Mouse (Mus musculus) limb, embryonic 13.5 days (tissue): ENCODE measurements around the gene Klf6. TPM values are rescaled to one million over a fixed set of nuclear protein-coding genes. Genes with fewer than 3 reads are reported as not detected.
A peak's percentile ranks its signal among the peaks of the same experiment; 100 is the strongest.

Experiments used
- ATAC-seq: fragments of 200-750 bp; cut with Nextera tagmentation; 2 replicates; pipeline ENCODE4 v1.8.0; 2017; ENCODE audit warnings: low read depth, moderate number of reproducible peaks, moderate TSS enrichment; ENCODE audit not compliant: low FRiP score
- H3K27ac ChIP-seq: fragments of 300-500 bp; sonication (generic); 2 replicates; pipeline ENCODE4 v1.5.1; 2015; ENCODE audit warnings: inconsistent platforms, mild to moderate bottlenecking, moderate library complexity
- H3K27me3 ChIP-seq: fragments of 300-500 bp; sonication (generic); 2 replicates; pipeline ENCODE4 v1.6.1; 2015; ENCODE audit warnings: mild to moderate bottlenecking, inconsistent platforms
- H3K36me3 ChIP-seq: fragments of 300-500 bp; sonication (generic); 2 replicates; pipeline ENCODE4 v1.6.1; 2015; ENCODE audit warnings: inconsistent platforms, mild to moderate bottlenecking, moderate library complexity
- H3K4me1 ChIP-seq: fragments of 300-500 bp; sonication (generic); 2 replicates; pipeline ENCODE4 v1.6.1; 2015; ENCODE audit warnings: inconsistent platforms
- H3K4me2 ChIP-seq: fragments of 300-500 bp; sonication (generic); replicated peaks from 2 replicates; pipeline ENCODE4 v1.6.1; 2015; ENCODE audit warnings: inconsistent platforms, mild to moderate bottlenecking, moderate library complexity
- H3K4me3 ChIP-seq: fragments of 300-500 bp; sonication (generic); 2 replicates; pipeline ENCODE4 v1.5.1; 2015; ENCODE audit warnings: moderate library complexity, mild to moderate bottlenecking, inconsistent platforms
- H3K9ac ChIP-seq: fragments of 300-500 bp; sonication (generic); 2 replicates; pipeline ENCODE4 v1.6.1; 2015; ENCODE audit warnings: mild to moderate bottlenecking, inconsistent platforms
- H3K9me3 ChIP-seq: fragments of 300-500 bp; sonication (generic); 2 replicates; pipeline ENCODE4 v1.6.1; 2016; ENCODE audit warnings: inconsistent platforms
- WGBS: fragments of 180-500 bp; shearing (Covaris S2); methylation state at CpG from one replicate; pipeline ENCODE4 v1.1.7; 2015; 5-methylcytosine and 5-hydroxymethylcytosine counted together
- polyA plus RNA-seq: library from polyadenylated mRNA; unstranded; fragments of >200 nt; fragmentation: Nextera tagmentation; extraction: Ambion mirVana; gene quantifications from 2 replicates; pipeline ENCODE4 v1.2.1, GENCODE M21; 2015

Gene Klf6
- polyA plus RNA-seq, 1 experiment from 2014 or later, result 79.0 TPM

DNA sequence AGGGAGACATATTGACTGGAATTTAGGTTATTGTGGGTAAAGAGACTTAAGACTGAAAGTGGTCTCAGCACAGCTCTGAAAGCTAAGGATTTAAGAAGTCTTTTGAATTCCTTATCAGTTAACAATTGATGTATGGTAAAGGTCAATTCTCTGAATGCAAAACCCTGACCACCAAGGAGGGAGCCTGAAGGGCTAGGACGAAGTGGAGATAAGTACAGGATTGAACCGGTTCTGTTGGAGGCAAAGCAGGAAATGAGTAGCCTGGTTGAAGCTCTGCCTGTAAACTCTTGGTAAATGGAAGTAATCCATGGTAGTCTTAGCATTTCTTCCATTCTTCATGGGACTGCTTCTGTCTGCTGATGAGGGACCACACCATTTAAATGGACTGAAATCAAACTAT is 17.5 kb upstream of the Klf6 start:
- no peaks in the 10 kb centered on the region for H3K9me3 ChIP-seq
- no peaks in the 10 kb centered on the region for H3K36me3 ChIP-seq
- H3K4me1 ChIP-seq, result no peaks in the 10 kb centered on the region; the same call in 1 of the 2 replicates
- ATAC-seq, result no peak
- no peak overlapping the region for H3K4me3 ChIP-seq
- no peak overlapping the region for H3K4me2 ChIP-seq
- no peak overlapping the region for H3K27ac ChIP-seq
- no peak overlapping the region for H3K9ac ChIP-seq
- no peaks in the 10 kb centered on the region for H3K27me3 ChIP-seq
- 56% methylated on average over 2 of the region's 2 CpGs for WGBS

DNA sequence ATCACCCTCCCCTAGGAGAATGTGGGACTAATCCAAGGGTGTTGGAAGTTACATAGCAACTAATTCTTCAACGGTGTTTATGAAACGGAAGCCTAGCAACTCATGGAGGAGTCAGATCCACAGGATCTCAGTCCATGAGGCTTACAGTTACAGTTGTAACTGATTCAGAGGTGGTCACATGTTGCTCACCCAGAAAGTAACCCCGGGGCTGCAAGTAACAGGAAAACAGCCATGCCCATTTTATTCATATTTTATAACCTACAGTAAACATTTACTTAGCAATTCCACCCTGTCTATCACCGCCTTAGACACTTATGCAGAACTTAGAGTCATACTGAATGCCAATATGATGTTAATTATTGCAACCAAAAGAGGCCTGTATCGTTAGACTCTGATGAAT is 16.9 kb upstream of the Klf6 start:
- H3K9me3 ChIP-seq, result no peaks in the 10 kb centered on the region
- no peaks in the 10 kb centered on the region for H3K36me3 ChIP-seq
- H3K4me1 ChIP-seq, result no peaks in the 10 kb centered on the region; the same call in 1 of the 2 replicates
- no peaks in the 10 kb centered on the region for H3K27me3 ChIP-seq
- no peak overlapping the region for H3K27ac ChIP-seq
- H3K9ac ChIP-seq, result no peak overlapping the region
- ATAC-seq, result no peak
- no peak overlapping the region for H3K4me3 ChIP-seq
- H3K4me2 ChIP-seq, result no peak overlapping the region
- 81% methylated on average over 5 of the region's 5 CpGs for WGBS

DNA sequence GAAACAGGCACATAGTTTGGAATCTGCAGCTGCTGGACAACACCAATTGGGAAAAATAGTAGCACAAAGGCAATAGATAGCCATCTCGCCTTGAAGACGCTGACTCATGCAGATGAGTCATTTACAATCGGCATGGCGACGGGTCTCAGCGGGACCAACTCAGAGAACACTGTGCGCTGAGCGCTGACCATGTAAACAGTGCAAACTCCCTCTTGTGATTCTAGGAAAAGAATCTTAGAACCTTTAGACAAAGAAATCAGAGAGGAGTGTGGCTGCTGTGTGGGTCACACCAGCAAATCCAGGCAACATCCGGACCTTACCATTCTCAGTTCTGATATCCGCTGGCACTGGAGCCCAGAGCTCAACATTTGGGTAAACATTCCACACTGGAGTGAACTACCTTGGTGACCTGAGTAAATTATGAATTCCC is 16.1 kb upstream of the Klf6 start:
- H3K9me3 ChIP-seq, result no peaks in the 10 kb centered on the region
- H3K36me3 ChIP-seq, result no peaks in the 10 kb centered on the region
- no peak for ATAC-seq
- no peaks in the 10 kb centered on the region; the same call in 1 of the 2 replicates for H3K4me1 ChIP-seq
- H3K4me3 ChIP-seq, result no peak overlapping the region
- no peaks in the 10 kb centered on the region for H3K27me3 ChIP-seq
- H3K27ac ChIP-seq, result no peak overlapping the region
- WGBS, result 62% methylated on average over 10 of the region's 10 CpGs
- no peak overlapping the region for H3K9ac ChIP-seq
- no peak overlapping the region for H3K4me2 ChIP-seq

DNA sequence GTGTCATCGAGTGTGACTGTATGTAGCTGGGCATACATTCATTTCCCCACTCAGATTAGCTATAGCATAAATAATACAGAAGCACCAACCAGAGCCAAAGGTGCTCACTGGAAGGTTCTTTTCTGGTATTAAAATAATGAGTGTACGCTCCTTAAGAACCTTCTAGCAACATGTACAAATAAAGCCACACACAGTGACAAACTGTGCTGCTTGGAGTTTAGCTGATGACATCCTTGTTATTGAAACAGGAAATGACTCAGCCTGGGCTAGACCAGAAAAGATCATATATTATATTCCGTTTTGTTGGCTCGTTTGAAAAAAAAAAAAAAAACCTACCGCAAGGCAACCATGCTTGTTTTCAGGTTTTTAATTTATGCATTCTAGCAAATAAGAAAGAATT is 15.7 kb upstream of the Klf6 start:
- no peak for ATAC-seq
- no peak overlapping the region for H3K27ac ChIP-seq
- no peaks in the 10 kb centered on the region for H3K36me3 ChIP-seq
- no peak overlapping the region for H3K4me2 ChIP-seq
- H3K4me1 ChIP-seq, result no peaks in the 10 kb centered on the region; the same call in 1 of the 2 replicates
- no peak overlapping the region for H3K4me3 ChIP-seq
- no peaks in the 10 kb centered on the region for H3K9me3 ChIP-seq
- 71% methylated on average over 5 of the region's 5 CpGs for WGBS
- H3K27me3 ChIP-seq, result no peaks in the 10 kb centered on the region
- no peak overlapping the region for H3K9ac ChIP-seq

DNA sequence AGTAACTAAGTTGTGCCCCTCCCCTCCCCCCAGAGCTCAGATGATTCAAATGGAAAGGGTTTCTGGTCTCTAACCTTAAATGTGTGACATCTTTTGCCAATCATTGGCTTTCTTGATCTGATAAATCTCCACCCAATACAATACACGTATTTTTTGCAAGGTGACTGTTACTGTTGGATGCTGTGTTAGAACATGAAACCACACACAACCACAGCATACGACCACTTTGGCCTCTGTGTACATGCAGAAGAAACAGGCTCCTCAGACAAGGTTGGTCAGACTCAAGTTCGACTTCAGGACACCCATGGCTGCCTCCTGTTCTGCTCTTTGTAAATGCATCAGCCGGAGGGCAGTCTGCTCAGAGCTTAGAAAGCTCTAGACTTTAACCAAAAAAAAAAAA is 14.4 kb upstream of the Klf6 start:
- WGBS, result 73% methylated on average over 4 of the region's 4 CpGs
- Histone ChIP-seq H3K9ac (no peak overlapping the region), H3K36me3 (no peaks in the 10 kb centered on the region), H3K9me3 (no peaks in the 10 kb centered on the region), H3K4me2 (no peak overlapping the region), H3K4me1 (no peaks in the 10 kb centered on the region; the same call in 1 of the 2 replicates), H3K4me3 (no peak overlapping the region), H3K27ac (no peak overlapping the region), H3K27me3 (no peaks in the 10 kb centered on the region)
- no peak for ATAC-seq

DNA sequence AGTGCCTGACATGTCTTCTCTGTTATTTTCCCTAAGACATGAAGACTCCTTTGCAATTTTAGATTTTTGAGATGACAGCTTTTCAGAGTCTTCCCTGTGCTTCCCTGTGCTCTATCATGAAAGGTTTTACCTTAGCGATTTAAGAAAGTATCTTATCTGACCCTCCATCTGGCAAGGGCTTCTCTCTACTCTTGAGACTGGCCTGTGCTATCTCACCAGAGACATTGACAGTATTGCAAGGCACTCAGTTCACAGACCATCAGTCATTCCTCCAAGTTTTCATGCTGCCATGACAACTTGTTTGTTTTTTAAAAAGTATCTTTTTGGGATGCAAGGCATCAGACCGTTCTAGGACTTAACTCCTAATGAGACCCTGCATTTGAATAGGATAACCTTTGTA is 13.5 kb upstream of the Klf6 start:
- H3K4me1 ChIP-seq, result no peaks in the 10 kb centered on the region; the same call in 1 of the 2 replicates
- H3K27ac ChIP-seq, result no peak overlapping the region
- H3K4me3 ChIP-seq, result no peak overlapping the region
- no peak overlapping the region for H3K9ac ChIP-seq
- no peak overlapping the region for H3K4me2 ChIP-seq
- H3K27me3 ChIP-seq, result no peaks in the 10 kb centered on the region
- H3K9me3 ChIP-seq, result no peaks in the 10 kb centered on the region
- WGBS, result 45% methylated on average over 2 of the region's 2 CpGs
- H3K36me3 ChIP-seq, result no peaks in the 10 kb centered on the region
- no peak for ATAC-seq

DNA sequence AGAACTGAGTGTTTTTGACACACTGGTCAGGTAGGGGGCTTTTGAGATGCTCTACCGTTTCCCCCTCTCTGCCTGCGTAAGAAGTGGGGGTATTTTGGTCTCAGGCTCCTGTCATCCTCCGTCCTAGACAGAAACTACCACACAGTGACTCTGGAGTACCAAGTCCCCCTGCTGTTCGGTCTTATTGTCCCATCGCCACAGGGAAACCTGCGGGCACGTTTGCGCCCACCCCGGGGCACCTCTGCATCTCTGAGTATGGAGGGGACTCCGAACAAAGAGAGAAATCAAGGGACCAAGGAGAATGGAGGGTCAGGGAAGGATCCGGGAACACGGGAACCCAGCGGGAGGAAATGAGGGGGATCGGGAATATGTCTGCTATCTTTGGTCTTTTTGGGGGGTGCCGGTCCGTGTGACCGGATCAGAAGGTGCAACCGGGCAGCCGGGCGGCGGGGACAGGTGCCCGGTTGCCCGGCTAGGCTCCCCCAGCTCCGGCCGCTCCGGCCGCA is 578 bp upstream of the Klf6 start:
- Histone ChIP-seq H3K9me3 (no peaks in the 10 kb centered on the region), H3K9ac (peak overlapping the region; percentile 87), H3K27me3 (no peaks in the 10 kb centered on the region), H3K4me2 (peak overlapping the region; percentile 71), H3K4me1 (peaks cover 23% of the 10 kb centered on the region), H3K27ac (peak overlapping the region; percentile 98), H3K4me3 (peak overlapping the region; percentile 70), H3K36me3 (peaks cover 12% of the 10 kb centered on the region)
- under 1% methylated on average over 25 of the region's 27 CpGs for WGBS
- ATAC-seq, result peak; percentile 13

DNA sequence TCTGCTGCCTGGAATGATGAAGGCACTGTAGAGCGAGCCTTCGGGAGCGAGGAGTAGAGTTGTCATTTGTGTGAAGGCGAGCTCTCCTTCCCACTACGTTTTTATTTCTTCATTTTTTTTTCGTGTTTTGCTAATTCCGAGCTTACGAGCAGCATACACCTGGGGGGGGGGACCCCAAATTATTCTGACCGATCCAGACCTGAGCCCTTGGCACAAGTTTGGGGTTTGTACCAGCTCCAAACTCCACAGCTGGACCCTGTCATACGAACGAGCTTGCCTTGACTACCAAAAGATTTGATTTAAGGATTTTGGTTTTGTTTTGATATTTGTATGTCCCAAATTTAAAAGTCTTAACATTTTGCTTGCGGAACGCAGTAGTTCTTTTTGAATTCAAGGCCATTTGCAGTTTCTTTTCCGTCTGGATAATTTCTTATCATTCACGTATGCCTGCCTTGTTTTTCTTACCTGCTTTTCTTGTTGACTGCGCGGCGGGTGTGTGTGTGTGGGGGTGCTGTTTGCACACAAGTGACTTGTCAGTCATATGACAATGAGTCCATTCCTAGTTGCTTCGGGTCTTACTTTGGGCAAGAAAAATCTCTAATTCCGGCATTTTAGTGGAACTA is 832 bp downstream of the Klf6 start:
- peak overlapping the region; percentile 87 for H3K9ac ChIP-seq
- peak overlapping the region; percentile 96 for H3K27ac ChIP-seq
- peaks cover 26% of the 10 kb centered on the region for H3K36me3 ChIP-seq
- no peaks in the 10 kb centered on the region for H3K27me3 ChIP-seq
- H3K4me3 ChIP-seq, result peak overlapping the region; percentile 70
- WGBS, result 0% methylated on average over 20 of the region's 20 CpGs
- no peak for ATAC-seq
- no peaks in the 10 kb centered on the region for H3K9me3 ChIP-seq
- peaks cover 23% of the 10 kb centered on the region for H3K4me1 ChIP-seq
- H3K4me2 ChIP-seq, result peak overlapping the region; percentile 71

DNA sequence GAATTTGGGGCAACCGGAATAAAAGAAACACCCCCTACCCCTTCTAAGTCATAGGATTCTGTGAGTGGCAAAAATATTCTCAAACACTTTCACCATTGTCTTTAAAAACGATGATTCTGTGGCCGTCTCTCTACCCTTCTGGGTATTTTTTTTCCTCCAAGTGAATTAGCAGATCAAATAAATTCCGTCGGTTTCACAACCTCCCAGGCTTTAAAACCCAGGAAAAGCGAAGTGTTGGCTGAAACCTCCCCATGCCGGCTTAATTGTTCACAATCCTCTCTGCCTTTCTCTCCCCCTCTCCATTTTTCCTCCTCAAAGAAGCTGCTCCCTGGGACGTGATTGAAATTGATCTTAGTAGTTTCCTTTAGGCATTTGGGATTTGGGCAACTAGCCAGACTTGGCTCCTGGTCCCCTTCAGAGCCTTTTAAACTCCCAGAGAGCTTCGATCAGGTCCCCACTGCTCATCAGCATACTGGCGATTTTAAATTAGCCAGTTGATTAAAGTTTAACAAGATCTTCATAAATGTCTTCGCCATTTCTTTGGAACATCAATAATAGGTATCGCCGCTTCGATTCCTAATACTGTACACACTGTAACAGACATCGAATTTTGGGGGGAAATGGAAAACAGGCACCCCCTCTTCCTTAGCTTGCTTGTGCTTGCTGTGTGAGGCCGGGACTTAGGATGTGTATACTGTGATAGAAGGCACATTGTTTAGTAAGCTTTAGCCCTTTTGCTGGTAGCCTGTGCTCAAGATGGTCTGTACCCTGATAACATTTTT is 1.5 kb downstream of the Klf6 start:
- H3K27ac ChIP-seq, result peak overlapping the region; percentile 55; the same call in 1 of the 2 replicates
- H3K4me1 ChIP-seq, result peaks cover 23% of the 10 kb centered on the region
- peak overlapping the region; percentile 87 for H3K9ac ChIP-seq
- whole genome bisulfite sequencing, result 5% methylated on average over 16 of the region's 16 CpGs
- peak overlapping the region; percentile 70 for H3K4me3 ChIP-seq
- ATAC-seq, result no peak
- H3K36me3 ChIP-seq, result peaks cover 33% of the 10 kb centered on the region
- no peaks in the 10 kb centered on the region for H3K9me3 ChIP-seq
- H3K27me3 ChIP-seq, result no peaks in the 10 kb centered on the region
- peak overlapping the region; percentile 71 for H3K4me2 ChIP-seq

DNA sequence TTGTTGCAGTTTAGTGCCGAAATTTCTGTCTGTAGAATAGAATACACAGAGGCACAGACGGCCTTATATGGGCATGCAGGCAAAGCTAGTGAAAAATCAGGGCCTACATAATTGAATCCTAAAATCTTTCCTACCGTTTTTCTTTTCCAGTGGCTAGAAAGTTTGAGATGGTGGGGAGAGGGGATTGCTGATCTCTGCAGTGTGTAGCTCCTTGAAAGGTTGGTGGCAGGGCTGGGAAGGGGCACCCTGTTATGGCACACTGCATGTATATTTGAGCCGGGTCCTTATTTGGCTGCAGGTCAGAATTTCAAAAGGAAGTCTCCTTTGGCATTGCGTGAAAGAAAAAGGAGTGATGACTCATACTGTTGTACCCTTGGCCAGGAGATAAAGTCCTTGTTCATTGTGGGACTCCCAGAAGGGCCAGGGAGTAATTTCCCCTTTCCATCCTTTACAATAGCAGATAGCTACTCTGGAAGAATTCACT is 2.2 kb downstream of the Klf6 start:
- H3K9me3 ChIP-seq, result no peaks in the 10 kb centered on the region
- H3K36me3 ChIP-seq, result peaks cover 39% of the 10 kb centered on the region
- H3K4me1 ChIP-seq, result peaks cover 23% of the 10 kb centered on the region
- peak overlapping the region; percentile 55; the same call in 1 of the 2 replicates for H3K27ac ChIP-seq
- peak overlapping the region; percentile 70 for H3K4me3 ChIP-seq
- no peaks in the 10 kb centered on the region for H3K27me3 ChIP-seq
- peak overlapping the region; percentile 87 for H3K9ac ChIP-seq
- H3K4me2 ChIP-seq, result peak overlapping the region; percentile 71
- 10% methylated on average over 5 of the region's 5 CpGs for WGBS
- no peak for ATAC-seq

DNA sequence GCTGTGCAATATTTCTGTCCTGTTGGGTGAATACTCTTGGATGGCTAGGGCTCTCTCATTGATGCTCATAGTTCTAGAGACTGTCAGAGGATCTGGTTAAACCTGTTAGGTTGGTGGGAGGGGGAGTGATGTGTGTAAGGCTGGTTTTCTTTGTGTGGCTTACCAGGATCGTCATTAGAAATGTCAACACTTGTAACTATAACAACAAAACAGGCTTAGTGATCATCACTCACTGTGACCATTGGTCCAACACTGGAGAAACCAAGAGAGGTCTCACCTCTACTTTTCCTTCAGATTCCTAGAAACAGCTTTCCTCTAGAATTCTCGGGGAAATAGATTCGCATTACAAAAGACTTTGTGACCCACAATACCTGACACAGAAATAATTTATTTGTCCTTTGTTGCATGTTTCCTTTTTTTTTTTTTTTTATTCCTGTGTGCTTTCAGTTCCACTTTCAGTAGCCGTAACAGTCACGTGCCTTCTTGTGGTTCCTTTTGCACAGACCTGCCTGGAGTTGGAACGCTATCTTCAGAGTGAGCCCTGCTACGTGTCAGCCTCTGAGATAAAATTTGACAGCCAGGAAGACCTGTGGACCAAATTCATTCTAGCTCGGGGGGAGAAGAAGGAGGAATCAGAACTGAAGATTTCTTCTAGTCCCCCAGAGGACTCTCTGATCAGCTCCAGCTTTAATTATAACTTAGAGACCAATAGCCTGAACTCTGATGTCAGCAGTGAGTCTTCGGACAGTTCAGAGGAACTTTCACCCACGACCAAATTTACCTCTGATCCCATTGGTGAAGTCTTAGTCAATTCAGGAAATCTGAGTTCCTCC is 3.2 kb downstream of the Klf6 start:
- peak overlapping the region; percentile 26; the same call in 1 of the 2 replicates for H3K9ac ChIP-seq
- peak overlapping the region; percentile 71 for H3K4me2 ChIP-seq
- H3K36me3 ChIP-seq, result peaks cover 46% of the 10 kb centered on the region
- H3K27me3 ChIP-seq, result no peaks in the 10 kb centered on the region
- H3K4me1 ChIP-seq, result peaks cover 26% of the 10 kb centered on the region
- peak overlapping the region; percentile 70 for H3K4me3 ChIP-seq
- no peak for ATAC-seq
- no peak overlapping the region for H3K27ac ChIP-seq
- WGBS, result 70% methylated on average over 10 of the region's 10 CpGs
- H3K9me3 ChIP-seq, result no peaks in the 10 kb centered on the region

DNA sequence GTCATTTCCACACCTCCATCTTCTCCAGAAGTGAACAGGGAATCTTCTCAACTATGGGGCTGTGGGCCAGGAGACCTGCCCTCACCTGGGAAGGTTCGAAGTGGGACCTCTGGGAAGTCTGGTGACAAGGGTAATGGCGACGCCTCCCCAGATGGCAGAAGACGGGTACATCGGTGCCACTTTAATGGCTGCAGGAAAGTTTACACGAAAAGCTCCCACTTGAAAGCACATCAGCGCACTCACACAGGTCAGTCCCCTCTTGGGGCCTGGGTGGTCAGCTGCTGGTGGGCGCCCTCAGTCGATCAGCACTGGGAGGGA is 3.8 kb downstream of the Klf6 start:
- Histone ChIP-seq H3K27ac (no peak overlapping the region), H3K4me1 (peaks cover 31% of the 10 kb centered on the region), H3K9me3 (no peaks in the 10 kb centered on the region), H3K27me3 (no peaks in the 10 kb centered on the region), H3K4me2 (peak overlapping the region; percentile 71), H3K4me3 (no peak overlapping the region), H3K36me3 (peaks cover 47% of the 10 kb centered on the region), H3K9ac (no peak overlapping the region)
- WGBS, result 95% methylated on average over 9 of the region's 9 CpGs
- no peak for ATAC-seq
